Mouse (Mus musculus) forebrain, embryonic 14.5 days (tissue): ENCODE data around the gene Mrps18b. TPM values are rescaled to one million over a fixed set of nuclear protein-coding genes. Genes with fewer than 3 reads are reported as not detected.

ENCODE experiments used
- ATAC-seq: fragments of 200-750 bp; cut with Nextera tagmentation; 2 replicates; pipeline ENCODE4 v1.8.0; 2017; ENCODE audit warnings: mild to moderate bottlenecking, moderate library complexity
- DNase-seq: peaks from one replicate; pipeline ENCODE4 v3.0.0-alpha.2; 2015; ENCODE audit warnings: low spot score
- H3K27ac ChIP-seq: fragments of 300-500 bp; sonication (generic); 2 replicates; pipeline ENCODE4 v1.5.1; 2014; ENCODE audit warnings: low read depth, mild to moderate bottlenecking, control low read depth, low read length, moderate library complexity
- H3K27me3 ChIP-seq: fragments of 300-500 bp; sonication (generic); replicated peaks from 2 replicates; pipeline ENCODE4 v1.6.1; 2014; ENCODE audit warnings: low read length, control low read depth, mixed read lengths; ENCODE audit not compliant: control insufficient read depth, insufficient read depth
- H3K36me3 ChIP-seq: fragments of 300-500 bp; sonication (generic); 2 replicates; pipeline ENCODE4 v1.6.1; 2014; ENCODE audit warnings: low read length, control low read depth; ENCODE audit not compliant: control insufficient read depth, insufficient read depth
- H3K4me1 ChIP-seq: fragments of 300-500 bp; sonication (generic); 2 replicates; pipeline ENCODE4 v1.6.1; 2014; ENCODE audit warnings: antibody characterized with exemption, low read length, control low read depth; ENCODE audit not compliant: control insufficient read depth, insufficient read depth
- H3K4me2 ChIP-seq: fragments of 300-500 bp; sonication (generic); 2 replicates; pipeline ENCODE4 v1.6.1; 2014; ENCODE audit warnings: mild to moderate bottlenecking, control low read depth, low read length
- H3K4me3 ChIP-seq: fragments of 300-500 bp; sonication (generic); 2 replicates; pipeline ENCODE4 v1.5.1; 2014; ENCODE audit warnings: low read depth, low read length, control low read depth
- H3K9ac ChIP-seq: fragments of 300-500 bp; sonication (generic); 2 replicates; pipeline ENCODE4 v1.6.1; 2014; ENCODE audit warnings: mild to moderate bottlenecking, low read length, control low read depth, moderate library complexity
- H3K9me3 ChIP-seq: fragments of 300-500 bp; sonication (generic); replicated peaks from 2 replicates; pipeline ENCODE4 v1.6.1; 2016; ENCODE audit warnings: low read length, control low read depth, mixed read lengths; ENCODE audit not compliant: control insufficient read depth
- WGBS: fragments of 180-500 bp; shearing (Covaris S2); extraction: QIAGEN DNeasy Blood & Tissue Kit; methylation state at CpG from one replicate; pipeline ENCODE4 v1.1.7; 2014; 5-methylcytosine and 5-hydroxymethylcytosine counted together
- polyA plus RNA-seq: library from polyadenylated mRNA; unstranded; fragments of >200 nt; fragmentation: Nextera tagmentation; extraction: Ambion mirVana; gene quantifications from 2 replicates; pipeline ENCODE4 v1.2.1, GENCODE M21; 2014

Mrps18b gene
- polyA plus RNA-seq, 1 experiment from 2014 or later, result 68.8 TPM

- WGBS, result 94% methylated on average over 3 of the region's 3 CpGs
Measured at GRCm38 (mm10) chr17:35900636-35901035, 15.6 kb downstream of the Mrps18b start.

GRCm38 (mm10) chr17:35897644-35898573 lies 18.3 kb downstream of the Mrps18b start:
- H3K9me3 ChIP-seq, result no peaks in the 10 kb centered on the region
- H3K4me2 ChIP-seq, result peak overlapping the region; percentile 100
- peak overlapping the region; percentile 83; the same call in 1 of the 2 replicates for H3K27ac ChIP-seq
- WGBS, result 48% methylated on average over 23 of the region's 23 CpGs
- peak overlapping the region; percentile 89 for H3K9ac ChIP-seq
- ATAC-seq, result peak; percentile 35
- no peaks in the 10 kb centered on the region for H3K27me3 ChIP-seq
- DNase-seq, result peak; percentile 16
- H3K36me3 ChIP-seq, result peaks cover 70% of the 10 kb centered on the region
- H3K4me3 ChIP-seq, result peak overlapping the region; percentile 77
- peaks cover 6% of the 10 kb centered on the region for H3K4me1 ChIP-seq

More at GRCm38 (mm10) chr17:35900636-35901035, 15.6 kb downstream of the Mrps18b start:
- Histone ChIP-seq H3K9ac (no peak overlapping the region), H3K9me3 (no peaks in the 10 kb centered on the region), H3K4me2 (no peak overlapping the region), H3K27me3 (no peaks in the 10 kb centered on the region), H3K36me3 (peaks cover 76% of the 10 kb centered on the region), H3K4me1 (peaks cover 6% of the 10 kb centered on the region), H3K27ac (no peak overlapping the region), H3K4me3 (no peak overlapping the region)
- DNase-seq, result no peak
- no peak for ATAC-seq

DNA sequence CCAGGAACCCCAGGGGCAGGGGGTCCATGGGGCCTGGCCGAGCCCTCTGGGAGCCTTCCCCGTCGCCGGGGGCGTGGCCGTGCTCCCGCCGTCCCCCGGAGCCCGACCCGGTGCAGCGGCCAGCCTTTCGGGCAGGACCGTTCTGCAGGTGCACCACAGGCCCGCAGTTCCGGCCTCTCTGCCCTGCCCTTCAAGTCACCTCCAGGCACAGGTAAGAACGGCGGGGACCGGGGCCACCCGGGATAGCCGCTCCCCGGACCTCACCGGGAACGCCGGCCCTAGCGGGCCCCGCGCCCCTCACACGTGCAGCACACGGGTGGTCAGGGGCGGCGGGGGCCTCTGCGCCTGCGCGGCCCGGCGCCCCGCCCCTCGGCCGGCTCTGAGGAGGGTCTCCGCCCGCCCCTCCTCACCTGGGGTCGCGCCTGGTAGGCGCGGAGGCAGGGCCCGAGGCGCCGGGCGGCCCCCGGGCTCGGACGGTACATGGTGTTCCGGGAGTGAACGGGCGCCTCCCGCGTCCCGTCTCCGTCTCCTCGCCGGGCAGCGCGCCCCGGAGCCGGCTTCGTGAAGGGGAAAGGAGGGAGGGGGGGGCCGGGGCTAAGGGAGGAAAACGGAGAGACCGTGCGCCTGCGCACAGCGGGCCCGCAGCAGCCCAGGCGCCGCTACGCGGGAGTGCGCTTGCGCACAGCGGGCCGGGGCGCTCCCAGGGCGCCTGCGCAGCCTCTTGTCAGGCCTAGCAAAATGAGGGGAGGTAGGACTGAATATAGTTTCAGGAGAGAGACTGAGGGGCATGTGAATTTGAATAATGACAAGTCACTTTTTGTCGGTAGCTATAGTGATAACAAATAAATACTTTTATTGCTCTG lies 19.2 kb downstream of the Mrps18b start, which contains the start of gene 2310061I04Rik:
2310061I04Rik (minus strand) TSS at position 651 of the 863 bp plus-strand sequence.
- Histone ChIP-seq H3K9me3 (no peaks in the 10 kb centered on the region), H3K36me3 (peaks cover 69% of the 10 kb centered on the region), H3K4me2 (peak within 1 kb of the TSS; percentile 100), H3K9ac (peak within 1 kb of the TSS; percentile 89), H3K4me1 (peaks cover 6% of the 10 kb centered on the region), H3K4me3 (peak within 1 kb of the TSS; percentile 77), H3K27ac (peak within 1 kb of the TSS; percentile 83), H3K27me3 (no peaks in the 10 kb centered on the region)
- ATAC-seq, result peak; percentile 96
- WGBS, result under 1% methylated on average over 81 of the region's 86 CpGs
- DNase-seq, result peak; percentile 96

GRCm38 (mm10) chr17:35887725-35888124 lies 28.5 kb downstream of the Mrps18b start:
- H3K4me3 ChIP-seq, result no peak overlapping the region
- H3K9me3 ChIP-seq, result no peaks in the 10 kb centered on the region
- H3K27ac ChIP-seq, result no peak overlapping the region
- 94% methylated on average over 13 of the region's 17 CpGs for WGBS
- ATAC-seq, result no peak
- no peak for DNase-seq
- H3K9ac ChIP-seq, result no peak overlapping the region
- H3K4me2 ChIP-seq, result no peak overlapping the region
- no peaks in the 10 kb centered on the region for H3K4me1 ChIP-seq
- no peaks in the 10 kb centered on the region for H3K27me3 ChIP-seq
- H3K36me3 ChIP-seq, result peaks cover 96% of the 10 kb centered on the region

DNA sequence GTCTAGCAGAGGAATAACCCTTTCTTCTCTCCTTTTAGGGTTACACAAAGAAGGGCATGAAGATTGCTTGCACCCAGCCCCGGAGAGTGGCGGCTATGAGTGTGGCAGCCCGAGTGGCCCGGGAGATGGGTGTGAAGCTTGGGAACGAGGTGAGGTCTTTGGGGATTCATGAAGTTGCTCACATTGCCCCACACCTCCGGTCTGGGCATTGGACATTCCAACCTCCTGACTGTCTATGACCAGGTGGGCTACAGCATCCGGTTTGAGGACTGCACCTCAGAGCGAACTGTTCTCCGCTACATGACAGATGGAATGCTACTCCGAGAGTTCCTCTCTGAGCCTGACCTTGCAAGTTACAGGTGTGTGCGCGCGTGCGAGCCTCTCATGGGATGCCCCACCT lies 32.4 kb downstream of the Mrps18b start:
- Histone ChIP-seq H3K9me3 (no peaks in the 10 kb centered on the region), H3K9ac (no peak overlapping the region), H3K4me2 (no peak overlapping the region), H3K27ac (no peak overlapping the region), H3K27me3 (no peaks in the 10 kb centered on the region), H3K36me3 (peaks cover 70% of the 10 kb centered on the region), H3K4me1 (peaks cover 4% of the 10 kb centered on the region; the same call in 1 of the 2 replicates), H3K4me3 (no peak overlapping the region)
- WGBS, result 96% methylated on average over 14 of the region's 14 CpGs
- DNase-seq, result no peak
- no peak for ATAC-seq

DNA sequence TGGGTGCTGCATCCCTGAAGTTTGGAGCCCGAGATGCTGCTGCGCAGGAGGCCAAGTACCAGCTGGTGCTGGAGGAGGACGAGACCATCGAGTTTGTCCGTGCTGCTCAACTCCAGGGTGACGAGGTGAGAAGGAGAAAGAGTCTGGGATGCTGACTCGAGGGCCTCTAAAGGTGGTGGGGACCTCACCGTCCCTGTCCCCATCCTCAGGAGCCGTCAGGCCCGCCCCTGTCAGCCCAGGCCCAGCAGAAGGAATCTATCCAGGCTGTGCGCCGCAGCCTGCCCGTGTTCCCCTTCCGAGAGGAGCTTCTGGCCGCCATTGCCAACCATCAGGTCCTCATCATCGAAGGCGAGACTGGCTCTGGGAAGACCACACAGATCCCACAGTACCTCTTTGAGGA lies 33.3 kb downstream of the Mrps18b start:
- 95% methylated on average over 17 of the region's 17 CpGs for WGBS
- ATAC-seq, result no peak
- Histone ChIP-seq H3K9ac (no peak overlapping the region), H3K4me1 (peaks cover 4% of the 10 kb centered on the region; the same call in 1 of the 2 replicates), H3K36me3 (peaks cover 62% of the 10 kb centered on the region), H3K4me2 (no peak overlapping the region), H3K4me3 (no peak overlapping the region), H3K27me3 (no peaks in the 10 kb centered on the region), H3K9me3 (no peaks in the 10 kb centered on the region), H3K27ac (no peak overlapping the region)
- no peak for DNase-seq

- Histone ChIP-seq H3K4me3 (peak within 1 kb of the TSS; percentile 91), H3K36me3 (peaks cover 48% of the 10 kb centered on the region), H3K9ac (peak within 1 kb of the TSS; percentile 87), H3K4me1 (peaks cover 4% of the 10 kb centered on the region; the same call in 1 of the 2 replicates), H3K27me3 (no peaks in the 10 kb centered on the region), H3K9me3 (no peaks in the 10 kb centered on the region), H3K27ac (peak within 1 kb of the TSS; percentile 60), H3K4me2 (peak within 1 kb of the TSS; percentile 86)
- WGBS, result 6% methylated on average over 66 of the region's 66 CpGs
- DNase-seq (peak; percentile 98), ATAC-seq (peak; percentile 94)
Measured at GRCm38 (mm10) chr17:35879245-35880057, 36.7 kb downstream of the Mrps18b start, which contains the start of gene Dhx16. Gene Dhx16 (plus strand): TSS chr17:35879819.

GRCm38 (mm10) chr17:35874721-35875120 lies 41.5 kb downstream of the Mrps18b start:
- H3K4me2 ChIP-seq, result no peak overlapping the region
- no peaks in the 10 kb centered on the region for H3K27me3 ChIP-seq
- peaks cover 38% of the 10 kb centered on the region for H3K36me3 ChIP-seq
- WGBS, result 91% methylated on average over 6 of the region's 6 CpGs
- ATAC-seq, result no peak
- H3K4me1 ChIP-seq, result peaks cover 9% of the 10 kb centered on the region
- no peak overlapping the region for H3K9ac ChIP-seq
- DNase-seq, result no peak
- no peak overlapping the region for H3K27ac ChIP-seq
- H3K9me3 ChIP-seq, result peaks cover 4% of the 10 kb centered on the region; the same call in 1 of the 2 replicates
- H3K4me3 ChIP-seq, result no peak overlapping the region
